Mouse (Mus musculus) stomach, postnatal 0 days (tissue): Measurements from ENCODE around the gene Tns3.

ENCODE experiments used
- CTCF ChIP-seq: IDR thresholded peaks from 2 replicates; pipeline ENCODE4 v1.5.1; 2016; ENCODE audit warnings: antibody characterized with exemption, low read depth, mild to moderate bottlenecking, moderate library complexity
- EP300 ChIP-seq: optimal IDR thresholded peaks from 2 replicates; pipeline ENCODE3; 2016; ENCODE audit warnings: antibody characterized with exemption

- no peak for TF ChIP-seq CTCF
- no peak for TF ChIP-seq EP300
Observed at GRCm38 (mm10) chr11:8628846-8629253, 35.5 kb downstream of the Tns3 start.
